Mouse (Mus musculus) right cerebral cortex, postnatal 14 days (tissue): ENCODE measurements around the gene 2410004P03Rik.

ENCODE experiments used
- DNase-seq: peaks from one replicate; pipeline ENCODE4 v3.0.0; 2022

The 2410004P03Rik gene

DNA sequence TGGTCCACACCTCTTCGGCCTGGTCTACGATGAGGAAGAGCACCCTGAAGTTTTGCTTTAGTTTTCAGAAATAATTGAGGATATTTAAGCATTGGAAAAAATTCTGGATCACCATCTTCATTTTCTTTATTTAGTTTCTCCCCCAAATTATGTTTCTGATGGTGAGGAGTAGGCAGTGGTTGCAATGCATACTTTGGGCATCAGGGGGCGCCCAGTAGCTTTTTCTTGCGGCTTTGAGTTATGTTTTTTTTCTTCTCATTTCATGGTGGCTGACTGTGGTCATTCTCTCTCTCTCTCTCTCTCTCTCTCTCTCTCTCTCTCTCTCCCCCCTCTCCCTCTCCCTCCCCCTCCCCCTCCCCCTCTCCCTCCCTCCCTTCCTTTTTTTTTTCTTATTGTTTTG is 6.9 kb upstream of the 2410004P03Rik start:
- peak; percentile 83 for DNase-seq

GRCm38 (mm10) chr12:17015711-17016110 is 4.2 kb upstream of the 2410004P03Rik start:
- DNase-seq: no peak

GRCm38 (mm10) chr12:17012067-17012899 is 756 bp upstream of the 2410004P03Rik start:
- no peak for DNase-seq

GRCm38 (mm10) chr12:17009466-17009865 is 2.1 kb downstream of the 2410004P03Rik start:
- no peak for DNase-seq

DNA sequence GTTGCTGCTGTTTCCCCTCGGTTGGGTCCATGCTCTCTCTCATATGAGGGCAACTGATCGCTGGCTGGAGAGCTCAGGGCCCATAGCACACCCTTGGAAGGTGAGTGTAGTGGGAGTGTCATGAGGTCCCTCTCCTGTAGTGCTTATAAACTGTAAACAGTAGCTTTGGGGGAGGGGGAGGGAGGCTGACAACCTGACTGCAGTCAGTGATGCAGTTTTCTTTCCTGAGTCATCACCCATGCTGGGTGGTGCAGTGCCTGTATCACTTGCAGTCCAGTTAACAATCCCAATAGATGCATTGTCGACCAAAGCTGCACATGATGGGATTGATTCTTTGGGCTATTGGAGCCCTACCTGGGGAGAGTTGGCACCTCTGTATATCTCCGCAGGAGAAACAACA is 10.3 kb downstream of the 2410004P03Rik start:
- DNase-seq: no peak

GRCm38 (mm10) chr12:17000628-17001027 is 10.9 kb downstream of the 2410004P03Rik start:
- no peak for DNase-seq

DNA sequence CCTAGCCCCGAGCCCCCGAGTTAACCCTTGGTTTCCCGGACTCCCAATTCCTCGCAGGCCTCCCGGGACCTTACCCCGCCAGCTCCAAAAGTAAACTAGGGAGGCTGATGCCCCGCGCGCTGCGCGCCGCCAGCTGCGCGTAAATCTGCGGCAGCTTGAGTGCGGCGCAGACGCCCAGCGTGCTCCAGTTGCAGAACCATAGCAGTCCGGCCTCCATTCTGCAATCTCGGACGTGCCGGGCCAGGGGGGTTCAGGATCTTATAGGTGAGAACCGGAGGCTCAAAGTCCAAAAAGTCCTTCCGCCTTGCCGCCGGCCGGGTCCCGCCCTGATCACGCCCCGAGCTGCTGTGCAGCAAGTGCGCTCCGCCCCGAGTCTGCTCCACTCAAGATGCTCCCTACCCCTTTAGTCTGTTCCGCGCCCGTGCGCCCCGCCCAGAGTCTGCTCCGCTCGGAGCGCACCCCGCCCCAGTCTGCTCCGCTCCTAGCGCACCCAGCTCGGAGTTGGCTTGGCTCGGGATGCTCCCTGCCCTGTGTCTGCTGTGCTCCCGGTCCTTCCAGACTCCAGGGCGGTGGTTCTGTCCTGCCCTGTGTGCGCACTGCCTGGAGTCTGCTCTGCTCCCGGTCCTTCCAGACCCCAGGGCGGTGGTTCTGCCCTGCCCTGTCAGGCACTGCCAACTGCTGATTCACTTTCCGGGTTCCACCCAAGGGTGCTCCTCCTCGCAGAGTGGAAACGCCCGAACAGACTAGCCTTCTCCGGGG is 11.6 kb downstream of the 2410004P03Rik start, which contains the start of gene Pqlc3:
Gene Pqlc3 (minus strand): TSS at position 670 of the 759 bp plus-strand sequence.
- peak; percentile 65 for DNase-seq

DNA sequence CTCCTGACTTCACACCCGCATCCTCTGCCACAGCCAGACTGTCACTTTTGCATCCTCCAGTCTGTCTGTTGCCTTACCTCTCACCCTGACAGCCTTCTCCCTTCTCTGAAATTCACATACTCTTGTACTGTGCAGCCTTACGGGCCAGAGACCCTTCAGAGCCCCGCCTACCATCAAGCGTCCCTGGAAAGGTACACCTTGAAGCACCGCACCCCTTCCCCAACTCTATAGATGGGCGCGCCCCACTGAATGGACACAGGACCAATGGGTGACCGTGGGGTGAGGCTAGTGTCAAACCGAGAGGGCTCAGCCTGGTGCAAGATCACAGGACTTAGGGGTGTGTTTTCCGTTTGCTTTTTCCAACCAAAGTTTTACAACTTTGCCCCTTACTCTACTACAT is 12.4 kb downstream of the 2410004P03Rik start:
- no peak for DNase-seq

DNA sequence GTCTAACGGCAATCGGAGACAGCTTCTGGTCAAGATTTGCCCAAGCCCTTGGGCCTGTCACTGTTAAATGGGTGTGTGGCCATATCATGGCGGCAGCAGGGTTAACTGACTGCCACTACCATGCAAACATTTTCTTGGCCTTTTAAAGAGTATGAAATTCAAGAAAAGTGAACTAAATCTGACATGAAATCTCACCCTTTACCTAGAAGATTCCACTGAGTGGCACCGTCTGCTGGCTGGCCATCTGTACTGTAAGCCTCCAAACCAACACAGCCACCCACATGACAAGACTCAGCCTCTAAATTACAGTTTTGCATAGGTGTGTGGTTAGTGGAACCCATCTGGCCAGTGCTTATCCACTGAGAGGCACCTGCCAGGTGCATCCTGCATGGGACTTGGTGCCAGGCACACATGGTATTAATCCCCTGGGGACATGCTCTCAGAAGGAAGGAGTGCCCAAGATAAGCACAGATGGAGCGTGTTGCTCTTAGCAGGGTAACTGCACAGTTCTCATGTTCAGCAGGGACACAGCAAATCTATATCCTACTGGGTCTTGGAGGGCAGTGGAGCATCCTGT is 14.6 kb downstream of the 2410004P03Rik start:
- DNase-seq: no peak

DNA sequence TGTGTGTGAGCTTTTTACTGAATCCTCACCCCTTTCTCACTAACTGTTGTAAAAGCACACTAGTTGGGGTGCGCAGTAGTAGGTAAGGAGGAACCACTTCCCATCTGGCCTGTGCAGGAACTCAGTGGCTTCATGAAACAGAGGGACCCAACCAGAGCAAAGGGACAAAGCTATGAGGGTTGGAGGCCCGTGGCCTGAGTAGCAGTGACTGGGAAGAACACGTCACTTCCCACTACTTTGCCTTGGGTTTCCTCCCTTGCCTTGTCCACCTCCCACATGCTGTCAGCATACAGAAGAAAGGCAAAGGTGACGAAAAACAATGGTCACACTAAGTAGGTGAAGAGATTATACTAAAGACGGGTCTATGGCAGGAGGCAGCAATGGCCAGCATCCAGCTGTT is 15.2 kb downstream of the 2410004P03Rik start:
- no peak for DNase-seq

GRCm38 (mm10) chr12:16994291-16994690 is 17.2 kb downstream of the 2410004P03Rik start:
- DNase-seq: no peak

GRCm38 (mm10) chr12:16992355-16992754 is 19.2 kb downstream of the 2410004P03Rik start:
- no peak for DNase-seq

DNA sequence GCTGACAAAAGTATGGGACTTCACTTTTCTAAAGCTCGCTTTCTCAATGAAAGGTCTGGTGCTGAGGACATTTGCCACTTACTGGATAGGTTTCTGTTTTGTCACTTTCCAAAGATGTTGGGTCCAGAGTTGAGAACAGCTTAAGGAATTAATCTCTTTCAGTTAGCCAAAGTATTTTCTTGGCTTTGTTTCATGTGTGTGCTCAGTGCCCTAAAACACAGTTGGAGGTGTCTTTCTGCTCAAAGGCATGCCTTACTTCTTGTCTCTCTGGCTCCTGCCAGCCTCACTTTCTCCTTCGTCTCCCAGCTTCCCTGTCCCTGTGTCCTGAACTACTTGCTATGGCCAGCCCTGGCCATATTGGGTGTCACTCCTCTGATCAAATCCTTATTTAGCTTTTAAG is 20.2 kb downstream of the 2410004P03Rik start:
- DNase-seq: no peak

DNA sequence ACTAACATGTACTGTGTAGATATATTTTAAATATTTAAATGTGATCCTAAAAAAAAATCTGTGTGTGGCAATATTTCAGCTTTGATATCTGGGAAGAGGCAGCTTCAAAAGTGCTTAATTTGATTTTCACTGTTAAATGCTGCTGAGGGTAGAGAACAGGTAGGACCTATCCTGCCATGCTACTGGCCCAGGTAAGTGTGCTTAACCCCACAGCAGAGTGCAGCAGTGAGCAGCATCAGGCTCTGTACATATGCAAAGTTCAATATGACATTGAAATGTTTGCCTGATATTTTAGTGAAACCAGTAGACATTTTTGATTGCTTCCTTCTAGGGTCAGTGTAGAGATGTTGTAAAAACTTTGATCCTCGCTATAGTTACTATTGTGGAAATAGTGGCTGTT is 25.7 kb downstream of the 2410004P03Rik start:
- DNase-seq: no peak

DNA sequence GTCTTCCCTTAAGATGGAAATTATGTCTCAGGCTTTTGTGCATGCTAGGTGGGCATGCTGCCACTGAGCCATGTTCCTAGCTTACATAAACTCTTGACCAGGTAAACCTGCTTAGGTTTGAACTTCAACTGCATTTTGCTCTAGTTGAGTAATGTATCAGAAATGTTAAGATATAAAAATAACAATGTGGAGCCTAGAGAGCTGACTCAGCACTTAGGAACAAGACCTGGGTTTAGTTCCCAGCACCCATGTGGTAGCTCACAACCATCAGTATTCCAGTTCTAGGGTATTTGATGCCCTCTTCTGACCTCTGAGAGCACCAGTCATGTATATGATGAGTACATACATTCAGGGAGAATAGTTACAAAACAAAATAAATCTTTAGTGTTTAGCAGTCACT is 34.4 kb downstream of the 2410004P03Rik start:
- no peak for DNase-seq

DNA sequence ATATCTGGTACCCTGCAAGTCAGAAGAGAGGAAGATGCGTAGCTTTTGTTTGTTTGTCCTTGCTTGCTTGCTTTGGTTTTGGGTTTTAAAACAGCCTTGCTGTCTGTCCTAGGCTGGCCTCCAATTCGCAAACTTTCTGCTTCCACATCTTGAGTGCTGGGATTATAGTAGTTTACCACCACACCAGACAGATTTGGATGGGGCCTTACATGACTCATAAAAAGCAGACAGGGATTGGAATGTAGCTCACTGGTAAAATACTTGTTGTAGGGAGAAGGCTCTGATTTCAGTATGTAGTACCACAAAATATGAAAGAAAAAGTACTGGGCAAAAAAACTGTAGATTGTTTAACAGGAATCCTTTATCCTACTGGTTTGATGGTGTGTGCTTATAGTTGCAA is 44.7 kb downstream of the 2410004P03Rik start:
- no peak for DNase-seq

- no peak for DNase-seq
Observed at GRCm38 (mm10) chr12:16963354-16963753, 48.2 kb downstream of the 2410004P03Rik start.

- DNase-seq: peak; percentile 9
Observed at GRCm38 (mm10) chr12:16958851-16959250, 52.7 kb downstream of the 2410004P03Rik start.
